Mouse (Mus musculus) activated CD4-positive, CD25-positive, alpha-beta regulatory T cell, adult 4 months (primary cell): ENCODE data around the gene Ampd3. TPM values are rescaled to one million over a fixed set of nuclear protein-coding genes. Genes with fewer than 3 reads are reported as not detected.

Experiments
- ATAC-seq: one replicate; pipeline ENCODE4 v1.8.0; 2017
- polyA plus RNA-seq, 2 experiments: library from polyadenylated mRNA; unstranded; fragments of 100-300 nt; shearing (Covaris generic); gene quantifications; one replicate each; pipeline ENCODE4 v1.2.1; 2017

Gene Ampd3
- polyA plus RNA-seq, 2 experiments from 2014 or later, result 3.7 to 3.9 TPM

DNA sequence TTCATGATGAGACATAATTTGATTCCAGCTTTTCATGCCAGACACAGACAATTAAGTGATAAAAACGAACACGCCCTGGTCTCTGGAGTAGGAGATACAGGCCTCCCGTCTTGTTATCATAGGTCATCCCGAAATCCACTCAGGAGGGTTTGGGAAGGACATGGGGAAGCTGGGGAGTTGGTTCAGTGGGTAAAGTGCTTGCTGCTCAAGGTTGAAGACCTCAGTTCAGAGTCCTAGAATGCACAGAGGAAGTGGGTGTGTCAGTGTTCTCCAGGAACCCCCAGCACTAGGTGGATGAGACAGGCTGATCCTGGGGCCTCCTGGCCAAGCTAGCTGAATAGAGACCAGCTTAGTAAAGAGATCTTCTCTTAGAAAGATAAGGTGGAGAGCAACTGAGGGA, 2.9 kb downstream of the Ampd3 start:
- ATAC-seq, result no peak

GRCm38 (mm10) chr7:110772343-110772742, 4.3 kb downstream of the Ampd3 start:
- ATAC-seq, result no peak

DNA sequence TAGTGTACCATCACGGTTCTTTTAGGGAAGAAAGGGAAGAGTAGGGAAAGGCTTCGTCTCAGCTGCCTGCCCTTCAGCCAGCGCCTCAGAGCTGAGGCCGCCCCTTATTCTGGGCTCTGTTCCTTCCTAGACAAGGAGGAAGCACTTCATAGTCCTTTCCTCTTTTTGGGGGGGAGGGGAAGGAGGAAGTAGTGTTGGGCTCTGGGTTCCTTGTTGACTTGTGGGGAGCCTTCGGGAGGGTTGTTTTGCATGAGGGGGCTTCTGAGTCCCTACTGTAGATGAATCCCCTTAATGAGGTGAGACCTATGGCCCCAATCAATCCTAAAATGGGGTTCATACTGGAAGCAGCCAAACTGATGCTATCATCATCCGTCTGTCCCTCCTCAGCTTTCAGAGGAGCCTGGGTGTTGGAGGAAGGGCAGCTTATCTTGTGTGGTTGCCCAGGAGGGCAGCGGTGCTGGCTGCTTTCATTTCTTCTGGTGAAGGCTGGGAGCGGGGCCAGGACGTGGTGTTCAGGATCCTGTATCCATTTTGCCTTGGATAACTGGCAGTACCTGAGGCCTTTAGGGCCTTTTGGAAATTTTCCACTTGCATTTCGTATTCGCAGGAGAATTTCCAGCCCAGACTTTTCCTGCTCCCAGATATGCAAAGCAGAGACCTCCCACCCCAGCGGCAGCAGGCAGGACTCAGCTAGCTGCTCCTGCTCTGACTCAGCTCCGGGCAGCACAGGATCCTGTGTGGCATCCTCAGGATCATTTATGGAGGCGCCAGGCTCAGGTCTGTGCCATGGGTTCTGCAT, 5.4 kb downstream of the Ampd3 start:
- no peak for ATAC-seq

GRCm38 (mm10) chr7:110774077-110774476, 6.1 kb downstream of the Ampd3 start:
- ATAC-seq, result no peak

DNA sequence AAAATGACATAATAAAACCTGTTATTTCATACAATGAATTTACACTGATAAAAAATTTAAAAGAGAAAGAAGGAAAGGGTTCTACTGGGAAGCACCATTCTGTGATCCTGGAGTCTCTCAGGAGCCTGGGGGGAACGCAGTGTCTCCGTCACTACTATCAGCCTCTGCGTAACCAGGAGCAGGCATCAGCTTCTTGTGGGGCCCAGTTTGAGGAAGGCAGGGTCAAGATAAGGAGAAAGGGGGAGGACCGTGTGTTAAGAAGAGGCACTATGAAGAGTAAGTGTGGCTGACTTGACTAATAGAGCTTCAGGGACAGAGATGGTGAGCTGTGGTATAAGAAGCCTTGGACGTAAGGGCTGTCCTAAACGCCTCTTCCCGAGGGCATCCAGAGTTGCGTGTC, 6.7 kb downstream of the Ampd3 start:
- ATAC-seq, result no peak

- ATAC-seq, result no peak
Observed at GRCm38 (mm10) chr7:110777146-110778001, 9.4 kb downstream of the Ampd3 start.

GRCm38 (mm10) chr7:110778933-110779332, 10.9 kb downstream of the Ampd3 start:
- no peak for ATAC-seq

GRCm38 (mm10) chr7:110779605-110780111, 11.7 kb downstream of the Ampd3 start:
- ATAC-seq, result no peak

GRCm38 (mm10) chr7:110780520-110780919, 12.5 kb downstream of the Ampd3 start:
- ATAC-seq, result no peak

GRCm38 (mm10) chr7:110781231-110781711, 13.3 kb downstream of the Ampd3 start:
- no peak for ATAC-seq

DNA sequence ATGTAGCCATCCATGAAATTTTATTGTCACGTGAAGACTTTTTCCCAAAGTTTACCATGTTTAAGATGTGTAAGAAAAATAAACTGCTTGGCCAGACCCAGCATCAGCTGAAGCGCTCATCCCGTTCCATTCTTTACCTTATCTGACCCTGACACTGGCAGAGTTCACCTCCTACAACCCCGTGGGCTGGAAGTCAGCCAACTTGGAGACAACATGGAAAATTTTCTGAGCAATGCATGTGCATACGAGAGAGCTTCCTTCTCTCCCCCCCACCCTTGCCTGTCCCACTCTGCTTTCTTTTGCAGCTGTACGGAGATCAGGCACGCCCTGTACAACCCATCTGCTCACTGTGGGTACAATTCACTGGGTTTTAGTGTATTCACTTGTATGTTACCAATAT, 14.1 kb downstream of the Ampd3 start:
- ATAC-seq, result no peak

DNA sequence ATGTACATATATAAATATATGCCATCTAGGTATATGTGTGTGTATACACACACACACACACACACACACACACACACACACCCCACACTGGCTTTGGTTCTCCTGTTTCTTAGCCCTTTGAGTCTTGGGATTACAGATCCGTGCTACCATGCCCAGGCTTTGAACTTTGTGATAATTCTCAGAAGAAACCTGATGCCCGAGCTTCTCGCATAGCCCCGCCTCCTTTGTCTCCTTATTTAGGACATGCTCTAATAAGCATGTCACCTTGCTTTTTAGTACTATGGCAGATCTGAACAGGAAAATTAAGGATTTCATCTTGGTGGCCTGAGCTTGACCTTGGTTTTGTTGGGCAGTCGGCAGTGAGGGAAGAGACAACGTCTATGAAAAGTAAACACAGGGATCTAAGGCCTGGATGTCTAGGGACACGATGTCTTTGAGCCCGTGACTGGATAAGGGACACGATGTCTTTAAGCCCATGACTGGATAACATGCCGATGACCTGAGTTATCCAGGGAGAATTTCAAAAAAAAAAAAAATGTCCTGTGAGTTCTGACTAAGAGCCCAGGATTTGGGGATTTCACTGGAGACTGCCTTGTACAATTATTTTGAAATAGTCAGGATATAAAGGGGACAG, 15.0 kb downstream of the Ampd3 start:
- ATAC-seq, result no peak

DNA sequence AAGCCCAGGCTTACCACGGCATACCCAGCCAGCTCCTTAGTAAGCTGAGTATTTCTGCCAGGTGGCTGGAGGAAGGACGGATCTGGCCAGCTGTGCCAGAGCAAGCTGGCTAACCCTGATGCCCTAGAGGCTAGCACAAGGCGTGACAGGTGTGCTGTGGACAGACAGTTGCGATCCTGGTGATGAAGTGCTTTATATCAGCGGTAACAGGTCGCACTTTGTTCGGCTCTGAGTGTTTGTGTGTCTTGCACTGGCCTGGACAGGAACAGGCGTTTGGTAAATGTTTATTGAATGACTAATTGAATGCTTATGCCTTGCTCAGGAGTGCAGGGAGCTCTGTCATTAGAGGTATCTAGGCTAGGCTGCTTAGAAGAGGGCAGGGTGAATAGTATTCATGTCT, 17.0 kb downstream of the Ampd3 start:
- ATAC-seq, result no peak

DNA sequence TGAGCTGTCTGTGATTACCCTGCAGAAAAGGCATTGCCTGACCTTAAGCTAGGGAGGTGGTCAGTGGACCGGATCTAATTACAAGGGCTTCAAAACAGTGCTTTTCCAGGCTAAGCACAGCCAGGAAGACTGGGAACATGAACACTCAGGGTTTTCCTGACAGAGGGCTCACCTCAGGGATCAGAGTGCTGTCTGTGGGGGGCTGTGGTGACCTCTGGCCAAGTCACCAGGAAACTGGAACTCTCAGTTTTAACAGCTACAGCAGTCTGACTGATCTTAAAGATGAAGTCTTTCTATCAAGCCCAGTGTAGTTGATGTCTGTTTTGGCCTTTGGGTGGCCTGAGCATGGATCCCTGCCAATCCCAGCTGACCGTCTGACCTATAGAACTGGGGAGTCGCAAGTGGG, 17.7 kb downstream of the Ampd3 start:
- ATAC-seq, result no peak

GRCm38 (mm10) chr7:110787310-110787709, 19.3 kb downstream of the Ampd3 start:
- no peak for ATAC-seq

- no peak for ATAC-seq
Observed at GRCm38 (mm10) chr7:110790878-110791277, 22.9 kb downstream of the Ampd3 start.

DNA sequence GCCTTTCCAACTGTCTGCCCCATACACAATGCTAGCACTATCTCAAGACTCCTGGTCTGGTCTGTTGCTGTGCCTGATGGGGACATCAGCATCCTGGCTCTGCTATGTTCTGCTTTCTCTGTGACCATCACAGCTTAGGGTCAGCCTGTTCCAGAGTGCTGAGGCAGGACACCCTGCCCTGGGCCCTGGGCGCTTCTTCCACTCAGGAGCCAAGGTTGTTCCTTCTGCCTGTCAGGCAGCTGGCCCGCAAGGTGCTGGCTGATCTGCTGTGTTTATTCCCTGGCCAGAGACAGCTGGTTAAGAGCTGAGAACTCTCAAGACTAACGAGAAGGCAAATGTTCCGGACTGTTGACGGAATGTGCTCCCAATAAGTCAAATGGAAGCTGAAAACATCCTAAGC, 24.2 kb downstream of the Ampd3 start:
- ATAC-seq, result no peak

DNA sequence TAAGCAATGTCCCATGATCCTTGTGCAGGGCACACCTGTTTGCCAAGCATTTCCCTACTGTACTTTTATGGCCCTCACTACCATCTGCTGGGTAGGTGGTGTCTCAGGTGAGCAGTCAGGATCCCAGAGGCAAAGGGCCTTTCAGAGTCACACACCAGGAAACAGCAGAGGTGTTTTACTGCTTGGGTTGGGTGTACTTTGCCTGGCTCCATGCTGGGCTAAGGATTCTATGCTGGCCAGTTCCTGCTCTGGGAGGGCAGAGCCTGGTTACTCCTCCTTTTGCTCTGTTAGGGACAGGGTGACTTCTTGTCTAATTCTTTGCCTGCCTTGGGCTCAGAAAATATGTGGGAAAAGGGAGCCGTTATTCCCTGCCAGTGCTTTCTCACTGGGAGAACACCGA, 24.8 kb downstream of the Ampd3 start:
- ATAC-seq, result no peak

GRCm38 (mm10) chr7:110794722-110795121, 26.7 kb downstream of the Ampd3 start:
- no peak for ATAC-seq

GRCm38 (mm10) chr7:110796367-110797051, 28.5 kb downstream of the Ampd3 start:
- peak; percentile 99 for ATAC-seq

DNA sequence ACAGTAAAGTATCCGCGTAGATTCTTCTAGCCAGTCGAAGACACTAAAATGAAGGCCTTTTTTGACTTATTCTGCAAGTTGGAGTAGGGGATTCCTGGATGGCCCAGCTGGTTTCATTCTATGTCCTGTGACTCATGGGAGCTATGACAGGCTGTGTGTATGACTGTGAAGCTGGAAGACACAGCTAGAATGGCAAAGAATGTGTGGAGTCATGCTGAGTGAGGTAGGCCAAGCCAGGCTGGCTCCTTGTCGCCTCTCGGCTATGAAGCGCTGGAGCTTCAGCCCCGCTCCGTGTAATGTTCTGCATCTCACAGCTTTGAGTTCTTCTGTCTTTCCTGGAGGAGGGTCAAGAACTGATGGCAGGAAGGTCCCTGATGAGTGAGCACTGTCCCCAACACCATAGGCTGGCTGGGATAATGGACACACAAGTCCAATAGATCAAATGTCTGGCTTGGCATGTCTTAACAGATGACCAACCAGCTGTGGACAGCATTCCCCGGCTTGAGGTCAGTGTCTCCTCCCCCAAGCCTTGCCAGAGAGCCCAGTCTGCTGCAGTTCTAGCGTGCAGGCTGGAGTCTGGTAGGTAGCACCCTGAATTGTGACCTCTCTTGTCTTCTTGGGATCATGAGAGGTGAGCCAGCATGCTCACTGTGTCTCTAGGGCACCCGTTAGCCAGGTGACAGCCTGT, 29.9 kb downstream of the Ampd3 start:
- ATAC-seq, result no peak

DNA sequence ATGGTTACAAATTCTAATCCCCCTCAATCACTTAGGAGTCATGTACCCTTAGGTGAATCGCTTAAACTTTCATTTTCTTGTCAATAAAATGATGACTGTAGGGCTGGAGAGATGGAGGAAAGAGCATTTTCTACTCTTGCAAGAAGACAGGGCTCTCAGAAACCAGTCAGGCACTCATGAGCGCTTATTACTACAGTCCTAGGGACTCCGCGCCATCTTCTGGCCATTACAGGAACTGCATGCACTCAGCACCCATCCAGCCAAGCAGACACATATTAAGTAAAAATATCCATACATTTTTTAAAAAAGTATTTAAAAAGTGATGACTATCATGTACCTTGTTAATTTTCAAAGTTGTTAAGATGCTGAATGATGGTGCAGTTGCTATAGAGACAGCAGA, 33.0 kb downstream of the Ampd3 start:
- ATAC-seq, result no peak
